Mouse (Mus musculus) MEL (cell line): ENCODE measurements around the gene Dusp16. TPM values are rescaled to one million over a fixed set of nuclear protein-coding genes. Genes with fewer than 3 reads are reported as not detected.

Experiments
- DNase-seq: peaks from one replicate; pipeline ENCODE4 v3.0.0; 2011; ENCODE audit warnings: low read depth, low spot score
- H3K27ac ChIP-seq: 2 replicates; pipeline ENCODE4 v1.5.1; 2012; ENCODE audit warnings: low read depth, mild to moderate bottlenecking, control low read depth, low read length, moderate library complexity; ENCODE audit not compliant: control insufficient read depth
- H3K27me3 ChIP-seq, 2 experiments: fragments of 150-350 bp in 1 of 2; sonication (generic) in 1 of 2; 2 replicates each; pipeline ENCODE4 v1.6.1; 2012; ENCODE audit warnings: low read length in 2 of 2, mild to moderate bottlenecking in 2 of 2, improper control_type of control experiment in 1 of 2, moderate library complexity in 1 of 2; ENCODE audit not compliant: insufficient read depth in 2 of 2, control insufficient read depth in 1 of 2
- H3K36me3 ChIP-seq, 2 experiments: 2 replicates each; pipeline ENCODE4 v1.6.1; 2012 to 2014; ENCODE audit warnings: low read length in 2 of 2, improper control_type of control experiment in 1 of 2, inconsistent platforms in 1 of 2, mild to moderate bottlenecking in 1 of 2; ENCODE audit not compliant: insufficient read depth in 2 of 2, control insufficient read depth in 1 of 2
- H3K4me1 ChIP-seq, 2 experiments: fragments of 150-350 bp in 1 of 2; sonication (generic) in 1 of 2; 2 replicates each; pipeline ENCODE4 v1.6.1; 2012; ENCODE audit warnings: low read length in 2 of 2, improper control_type of control experiment in 1 of 2, mild to moderate bottlenecking in 1 of 2; ENCODE audit not compliant: insufficient read depth in 2 of 2, control insufficient read depth in 1 of 2
- H3K4me3 ChIP-seq, 2 experiments: fragments of 150-350 bp in 1 of 2; sonication (generic) in 1 of 2; 2 replicates each; pipeline ENCODE4 v1.5.1; 2012; ENCODE audit warnings: low read depth in 2 of 2, low read length in 2 of 2, mild to moderate bottlenecking in 2 of 2, moderate library complexity in 2 of 2, control low read depth in 1 of 2, improper control_type of control experiment in 1 of 2; ENCODE audit not compliant: control insufficient read depth in 1 of 2, insufficient read depth in 1 of 2
- H3K79me2 ChIP-seq: 2 replicates; pipeline ENCODE4 v1.6.1; 2012; ENCODE audit warnings: mild to moderate bottlenecking, low read length, moderate library complexity; ENCODE audit not compliant: control insufficient read depth, poor library complexity, insufficient read depth
- H3K9ac ChIP-seq: 2 replicates; pipeline ENCODE4 v1.6.1; 2012; ENCODE audit warnings: low read depth, mild to moderate bottlenecking, control low read depth, low read length, moderate library complexity; ENCODE audit not compliant: control insufficient read depth, poor library complexity, severe bottlenecking
- H3K9me3 ChIP-seq: fragments of 150-350 bp; sonication (generic); replicated peaks from 2 replicates; pipeline ENCODE4 v1.6.1; 2012; ENCODE audit warnings: mild to moderate bottlenecking, low read length, improper control_type of control experiment, moderate library complexity; ENCODE audit not compliant: insufficient read depth
- BHLHE40 ChIP-seq: IDR thresholded peaks from 2 replicates; pipeline ENCODE4 v1.6.1; 2012; ENCODE audit warnings: low read depth, mild to moderate bottlenecking, inconsistent platforms, low read length, improper control_type of control experiment, borderline replicate concordance
- CHD1 ChIP-seq: IDR thresholded peaks from 2 replicates; pipeline ENCODE4 v1.6.1; 2012; ENCODE audit warnings: low read depth, mild to moderate bottlenecking, inconsistent platforms, low read length, improper control_type of control experiment
- CHD2 ChIP-seq: IDR thresholded peaks from 2 replicates; pipeline ENCODE4 v1.6.1; 2011; ENCODE audit warnings: low read length, improper control_type of control experiment
- CTCF ChIP-seq, 3 experiments: IDR thresholded peaks in 2 of 3; conservative IDR thresholded peaks in 1 of 3; 2 replicates each; pipeline ENCODE4 v1.5.1; 2011 to 2012; ENCODE audit warnings: low read length in 3 of 3, low read depth in 2 of 3, mild to moderate bottlenecking in 2 of 3, improper control_type of control experiment in 1 of 3, inconsistent platforms in 1 of 3, mixed read lengths in 1 of 3, moderate library complexity in 1 of 3; ENCODE audit not compliant: control insufficient read depth in 1 of 3, insufficient read depth in 1 of 3, poor library complexity in 1 of 3, severe bottlenecking in 1 of 3
- E2F4 ChIP-seq: IDR thresholded peaks from 2 replicates; pipeline ENCODE4 v1.6.1; 2011; ENCODE audit warnings: low read depth, low read length, improper control_type of control experiment, borderline replicate concordance
- ELF1 ChIP-seq: IDR thresholded peaks from 2 replicates; pipeline ENCODE4 v1.6.1; 2014; ENCODE audit warnings: low read depth, mild to moderate bottlenecking, inconsistent platforms, low read length, improper control_type of control experiment, moderate library complexity
- EP300 ChIP-seq, 2 experiments: IDR thresholded peaks; 2 replicates each; pipeline ENCODE4 v1.6.1; 2011; ENCODE audit warnings: improper control_type of control experiment in 2 of 2, low read length in 2 of 2, low read depth in 1 of 2, mild to moderate bottlenecking in 1 of 2
- ETS1 ChIP-seq: IDR thresholded peaks from 2 replicates; pipeline ENCODE4 v1.6.1; 2012; ENCODE audit warnings: low read depth, mild to moderate bottlenecking, inconsistent platforms, low read length, improper control_type of control experiment, moderate library complexity
- GABPA ChIP-seq: IDR thresholded peaks from 2 replicates; pipeline ENCODE4 v1.6.1; 2012; ENCODE audit warnings: low read depth, mild to moderate bottlenecking, inconsistent platforms, low read length, improper control_type of control experiment, moderate library complexity
- GATA1 ChIP-seq: IDR thresholded peaks from 2 replicates; pipeline ENCODE4 v1.6.1; 2011; ENCODE audit warnings: low read depth, low read length, improper control_type of control experiment
- HCFC1 ChIP-seq: IDR thresholded peaks from 2 replicates; pipeline ENCODE4 v1.6.1; 2012; ENCODE audit warnings: low read depth, mild to moderate bottlenecking, inconsistent platforms, low read length, improper control_type of control experiment, moderate library complexity
- JUND ChIP-seq: IDR thresholded peaks from 2 replicates; pipeline ENCODE4 v1.6.1; 2011; ENCODE audit warnings: low read depth, mild to moderate bottlenecking, improper control_type of control experiment, low read length
- KAT2A ChIP-seq: conservative IDR thresholded peaks from 2 replicates; pipeline ENCODE4 v1.6.1; 2012; ENCODE audit warnings: low read depth, low read length, improper control_type of control experiment, inconsistent platforms
- MAFK ChIP-seq: IDR thresholded peaks from 2 replicates; pipeline ENCODE4 v1.6.1; 2011; ENCODE audit warnings: low read depth, mild to moderate bottlenecking, low read length, improper control_type of control experiment, borderline replicate concordance
- MAZ ChIP-seq: IDR thresholded peaks from 2 replicates; pipeline ENCODE4 v1.6.1; 2012; ENCODE audit warnings: low read depth, mild to moderate bottlenecking, inconsistent platforms, low read length, improper control_type of control experiment
- MEF2A ChIP-seq: IDR thresholded peaks from 2 replicates; pipeline ENCODE4 v1.6.1; 2014; ENCODE audit warnings: low read depth, mild to moderate bottlenecking, inconsistent platforms, low read length, improper control_type of control experiment; ENCODE audit not compliant: poor library complexity, insufficient replicate concordance, severe bottlenecking; ENCODE audit errors: extremely low read depth
- MXI1 ChIP-seq: IDR thresholded peaks from 2 replicates; pipeline ENCODE4 v1.6.1; 2011; ENCODE audit warnings: mild to moderate bottlenecking, low read depth, low read length, improper control_type of control experiment
- MYB ChIP-seq: IDR thresholded peaks from 2 replicates; pipeline ENCODE4 v1.6.1; 2011; ENCODE audit warnings: mild to moderate bottlenecking, low read depth, low read length, improper control_type of control experiment
- MYC ChIP-seq: IDR thresholded peaks from 2 replicates; pipeline ENCODE4 v1.6.1; 2011; ENCODE audit warnings: low read depth, mild to moderate bottlenecking, low read length, improper control_type of control experiment, moderate library complexity
- NELFE ChIP-seq: IDR thresholded peaks from 2 replicates; pipeline ENCODE4 v1.6.1; 2011; ENCODE audit warnings: low read depth, low read length, improper control_type of control experiment
- NRF1 ChIP-seq: IDR thresholded peaks from 2 replicates; pipeline ENCODE4 v1.6.1; 2014; ENCODE audit warnings: low read depth, mild to moderate bottlenecking, inconsistent platforms, low read length, improper control_type of control experiment, moderate library complexity; ENCODE audit not compliant: poor library complexity, insufficient read depth, severe bottlenecking
- POLR2A ChIP-seq, 2 experiments: IDR thresholded peaks; 2 replicates each; pipeline ENCODE4 v1.6.1; 2011 to 2012; ENCODE audit warnings: low read length in 2 of 2, mild to moderate bottlenecking in 2 of 2, control low read depth in 1 of 2, improper control_type of control experiment in 1 of 2, low read depth in 1 of 2, moderate library complexity in 1 of 2; ENCODE audit not compliant: control insufficient read depth in 1 of 2, insufficient read depth in 1 of 2, poor library complexity in 1 of 2
- POLR2AphosphoS2 ChIP-seq: IDR thresholded peaks from 2 replicates; pipeline ENCODE4 v1.6.1; 2011; ENCODE audit warnings: low read length, improper control_type of control experiment
- POLR2AphosphoS5 ChIP-seq: IDR thresholded peaks from 2 replicates; pipeline ENCODE4 v1.6.1; 2012; ENCODE audit warnings: low read depth, borderline replicate concordance, mild to moderate bottlenecking, inconsistent platforms, low read length, moderate library complexity, mixed read lengths
- RAD21 ChIP-seq: IDR thresholded peaks from 2 replicates; pipeline ENCODE4 v1.6.1; 2011; ENCODE audit warnings: mild to moderate bottlenecking, low read depth, low read length, improper control_type of control experiment
- RCOR1 ChIP-seq: IDR thresholded peaks from 2 replicates; pipeline ENCODE4 v1.6.1; 2012; ENCODE audit warnings: low read depth, mild to moderate bottlenecking, inconsistent platforms, low read length, improper control_type of control experiment
- SIN3A ChIP-seq: IDR thresholded peaks from 2 replicates; pipeline ENCODE4 v1.6.1; 2012; ENCODE audit warnings: low read length, improper control_type of control experiment, inconsistent platforms
- SMC3 ChIP-seq: IDR thresholded peaks from 2 replicates; pipeline ENCODE4 v1.6.1; 2011; ENCODE audit warnings: low read depth, low read length, improper control_type of control experiment
- TAL1 ChIP-seq: IDR thresholded peaks from 2 replicates; pipeline ENCODE4 v1.6.1; 2012; ENCODE audit warnings: mild to moderate bottlenecking, inconsistent platforms, low read length, moderate library complexity, mixed read lengths
- TBP ChIP-seq: IDR thresholded peaks from 2 replicates; pipeline ENCODE4 v1.8.0; 2011; ENCODE audit warnings: low read depth, low read length, improper control_type of control experiment
- TCF12 ChIP-seq: IDR thresholded peaks from 2 replicates; pipeline ENCODE4 v1.6.1; 2014; ENCODE audit warnings: low read depth, mild to moderate bottlenecking, inconsistent platforms, low read length, improper control_type of control experiment, moderate library complexity
- UBTF ChIP-seq: IDR thresholded peaks from 2 replicates; pipeline ENCODE4 v1.6.1; 2012; ENCODE audit warnings: low read depth, mild to moderate bottlenecking, inconsistent platforms, low read length, improper control_type of control experiment, moderate library complexity, borderline replicate concordance; ENCODE audit not compliant: insufficient read depth
- USF1 ChIP-seq: IDR thresholded peaks from 2 replicates; pipeline ENCODE4 v1.6.1; 2014; ENCODE audit warnings: low read depth, mild to moderate bottlenecking, inconsistent platforms, low read length, improper control_type of control experiment, moderate library complexity
- USF2 ChIP-seq, 2 experiments: IDR thresholded peaks; 2 replicates each; pipeline ENCODE4 v1.6.1; 2011 to 2012; ENCODE audit warnings: improper control_type of control experiment in 2 of 2, low read length in 2 of 2, borderline replicate concordance in 1 of 2, inconsistent platforms in 1 of 2, low read depth in 1 of 2, mild to moderate bottlenecking in 1 of 2; ENCODE audit not compliant: insufficient read depth in 1 of 2
- ZC3H11A ChIP-seq: IDR thresholded peaks from 2 replicates; pipeline ENCODE4 v1.6.1; 2012; ENCODE audit warnings: low read depth, mild to moderate bottlenecking, inconsistent platforms, low read length, improper control_type of control experiment
- ZMIZ1 ChIP-seq: IDR thresholded peaks from 2 replicates; pipeline ENCODE4 v1.6.1; 2012; ENCODE audit warnings: low read depth, mild to moderate bottlenecking, inconsistent platforms, low read length, improper control_type of control experiment, moderate library complexity
- ZNF384 ChIP-seq: IDR thresholded peaks from 2 replicates; pipeline ENCODE4 v1.6.1; 2012; ENCODE audit warnings: low read depth, mild to moderate bottlenecking, inconsistent platforms, low read length, improper control_type of control experiment
- polyA plus RNA-seq, 2 experiments: library from polyadenylated mRNA; stranded (reverse) in 1 of 2; unstranded in 1 of 2; fragments of >175 nt in 1 of 2; fragments of >200 nt in 1 of 2; gene quantifications; 2 replicates each; pipeline versions ENCODE4 v1.2.1 to v1.2.4; 2012; ENCODE audit warnings: low replicate concordance in 2 of 2, low read depth in 1 of 2; ENCODE audit not compliant: insufficient read length in 2 of 2, insufficient read depth in 1 of 2, missing spikeins in 1 of 2
- total RNA-seq: library from RNA; depleted of rRNA; stranded (reverse); fragments of 300-350 nt; gene quantifications from 2 replicates; pipeline ENCODE4 v1.2.3, GENCODE M21; 2012

Gene Dusp16
- total and polyA plus RNA-seq, 3 experiments = 1.9 to 6.9 TPM; not detected in 1

- no peak overlapping the region for H3K27ac ChIP-seq
- DNase-seq = peak; percentile 53
- no peak overlapping the region for H3K9ac ChIP-seq
- peaks cover 8 to 10% of the 10 kb centered on the region in 2 experiments; a peak in 3 of 4 replicates for H3K4me1 ChIP-seq
- H3K4me3 ChIP-seq = no peak overlapping the region
- no peaks in the 10 kb centered on the region for H3K27me3 ChIP-seq
- H3K79me2 ChIP-seq = no peaks in the 10 kb centered on the region
- no peaks in the 10 kb centered on the region for H3K9me3 ChIP-seq
- H3K36me3 ChIP-seq = peaks cover 0 to 12% of the 10 kb centered on the region in 2 experiments; a peak in 2 of 4 replicates
- TF ChIP-seq GATA1 = peak; percentile 52
- TF ChIP-seq E2F4 = no peak
- TF ChIP-seq MYB = no peak
- peak; percentile 25; the same call in 1 of the 2 replicates for TF ChIP-seq MYC
- TF ChIP-seq POLR2A (IDR thresholded peaks at IDR 0.05; ENCODE audit: control insufficient read depth in 1 of 2, insufficient read depth in 1 of 2, low read depth in 1 of 2, low read length in 2 of 2, poor library complexity in 1 of 2) = no peak
- TF ChIP-seq MAZ = no peak
- TF ChIP-seq GABPA = no peak
- TF ChIP-seq POLR2AphosphoS5 = no peak
- no peak for TF ChIP-seq ZNF384
- TF ChIP-seq CHD2 = no peak
- TF ChIP-seq RCOR1 = peak; percentile 48; the same call in 1 of the 2 replicates
- TF ChIP-seq JUND = 0 out of 2 replicates have a peak, but pooled peaks have one; percentile 39
- no peak for TF ChIP-seq MAFK
- TF ChIP-seq BHLHE40 = no peak
- no peak for TF ChIP-seq USF1
- TF ChIP-seq MXI1 = no peak
- no peak for TF ChIP-seq RAD21
- no peak for TF ChIP-seq SIN3A
- no peak for TF ChIP-seq TCF12
- TF ChIP-seq POLR2AphosphoS2 = no peak
- no peak for TF ChIP-seq HCFC1
- TF ChIP-seq TAL1 = 0 out of 2 replicates have a peak, but pooled peaks have one; percentile 3
- no peak for TF ChIP-seq CHD1
- 0 out of 2 replicates have a peak, but pooled peaks have one; percentile 12 for TF ChIP-seq ETS1
- no peak for TF ChIP-seq USF2 (IDR thresholded peaks at IDR 0.05; ENCODE audit: borderline replicate concordance in 1 of 2, insufficient read depth in 1 of 2, low read depth in 1 of 2, low read length in 2 of 2)
- no peak for TF ChIP-seq UBTF
- TF ChIP-seq NELFE = no peak
- TF ChIP-seq KAT2A = no peak
- no peak for TF ChIP-seq ZC3H11A
- no peak for TF ChIP-seq NRF1
- TF ChIP-seq EP300 (IDR thresholded peaks at IDR 0.05; ENCODE audit: low read depth in 1 of 2, low read length in 2 of 2) = peak in 1 of 2 experiments; percentile 39; a peak in 2 of 4 replicates
- no peak for TF ChIP-seq TBP
- TF ChIP-seq CTCF (IDR thresholded peaks at IDR 0.05 in 2 of 3, conservative IDR thresholded peaks at IDR 0.05 in 1 of 3; ENCODE audit: control insufficient read depth in 1 of 3, insufficient read depth in 1 of 3, low read depth in 2 of 3, low read length in 3 of 3, poor library complexity in 1 of 3, severe bottlenecking in 1 of 3) = no peak
- TF ChIP-seq MEF2A = no peak
- no peak for TF ChIP-seq ZMIZ1
- no peak for TF ChIP-seq ELF1
- TF ChIP-seq SMC3 = no peak
Measured at GRCm38 (mm10) chr6:134733800-134734221, 58.6 kb downstream of the Dusp16 start.
